ENCODE assay signal across 8 mouse cellular contexts in the genomic region with DNA sequence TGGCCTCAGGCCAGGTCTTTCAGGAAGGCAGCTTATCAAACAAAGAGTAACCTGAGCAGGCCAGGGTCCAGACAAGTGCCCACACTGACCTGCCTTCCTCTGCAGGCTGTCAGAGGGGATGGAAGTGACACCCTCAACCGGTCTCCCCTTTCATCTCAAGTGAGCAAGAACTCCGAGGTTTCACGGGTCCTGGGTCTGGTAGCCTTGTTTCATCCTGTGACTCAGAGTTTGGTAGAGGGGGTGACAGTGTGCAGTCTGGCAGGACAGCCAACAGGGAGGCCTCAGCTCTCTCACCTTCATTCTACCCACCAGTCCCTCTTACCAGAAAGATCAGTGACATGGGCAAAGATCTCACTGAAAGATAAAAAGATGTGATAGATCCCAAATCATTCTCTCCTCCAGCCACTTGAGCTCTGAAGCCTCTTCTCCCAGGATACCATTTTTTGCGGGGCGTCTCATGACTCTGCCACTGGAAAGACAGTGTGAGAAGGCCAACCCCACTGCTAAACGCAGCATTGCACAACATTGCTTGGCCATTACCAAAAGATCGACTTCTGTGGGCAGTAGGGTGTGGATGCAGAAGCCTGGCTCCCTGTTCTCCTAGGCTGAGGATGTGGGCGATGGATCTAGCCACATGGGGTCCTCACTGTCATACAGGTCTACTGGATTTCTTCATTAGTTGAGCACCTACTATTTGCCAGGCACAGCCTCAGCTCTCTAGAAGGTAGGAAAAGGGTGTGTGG. TPM values are rescaled to one million over a fixed set of nuclear protein-coding genes. Genes with fewer than 3 reads are reported as not detected.
DNase-seq lines count a peak whose midpoint lies in the region; ATAC-seq lines count a peak whose summit lies in the region.

Maff (plus strand) TSS at position 571 of the 743 bp plus-strand sequence.

- peaks cover 19% of the 10 kb centered on the region for H3K4me1 ChIP-seq in heart, embryonic 12.5 days (replicated peaks)
- peaks cover 14% of the 10 kb centered on the region for H3K4me1 ChIP-seq in hindbrain, embryonic 13.5 days (replicated peaks)
- H3K4me1 ChIP-seq in midbrain, embryonic 15.5 days = peaks cover 8% of the 10 kb centered on the region

- H3K27me3 ChIP-seq in heart, embryonic 12.5 days (replicated peaks) = no peaks in the 10 kb centered on the region
- H3K27me3 ChIP-seq in hindbrain, embryonic 13.5 days = peaks cover 33% of the 10 kb centered on the region
- peaks cover 15% of the 10 kb centered on the region; the same call in 1 of the 2 replicates for H3K27me3 ChIP-seq in midbrain, embryonic 15.5 days (replicated peaks)

- peak within 1 kb of the TSS; percentile 94 for H3K27ac ChIP-seq in heart, embryonic 12.5 days (ENCODE audit: poor library complexity, severe bottlenecking)
- peak within 1 kb of the TSS; percentile 82 for H3K27ac ChIP-seq in hindbrain, embryonic 13.5 days
- peak within 1 kb of the TSS; percentile 68 for H3K27ac ChIP-seq in midbrain, embryonic 15.5 days

- ATAC-seq in heart, embryonic 12.5 days (ENCODE audit: insufficient number of reproducible peaks, low FRiP score) = no peak
- no peak for ATAC-seq in hindbrain, embryonic 13.5 days (ENCODE audit: low FRiP score)
- no peak for ATAC-seq in midbrain, embryonic 15.5 days (replicated peaks)
- no peak for ATAC-seq in inflammation-experienced regulatory T-cells, adult 6 months

- peak within 1 kb of the TSS; percentile 82 for H3K4me2 ChIP-seq in heart, embryonic 12.5 days
- peak within 1 kb of the TSS; percentile 94 for H3K4me2 ChIP-seq in hindbrain, embryonic 13.5 days
- H3K4me2 ChIP-seq in midbrain, embryonic 15.5 days = peak within 1 kb of the TSS; percentile 96

- H3K9ac ChIP-seq in heart, embryonic 12.5 days = peak within 1 kb of the TSS; percentile 83
- H3K9ac ChIP-seq in hindbrain, embryonic 13.5 days = peak within 1 kb of the TSS; percentile 82
- H3K9ac ChIP-seq in midbrain, embryonic 15.5 days = peak within 1 kb of the TSS; percentile 53

- 48% methylated on average over 8 of the region's 8 CpGs for WGBS in heart, embryonic 12.5 days
- 53% methylated on average over 8 of the region's 8 CpGs for WGBS in hindbrain, embryonic 13.5 days
- 45% methylated on average over 8 of the region's 8 CpGs for WGBS in midbrain, embryonic 15.5 days

- no peaks in the 10 kb centered on the region for H3K36me3 ChIP-seq in heart, embryonic 12.5 days
- H3K36me3 ChIP-seq in hindbrain, embryonic 13.5 days = no peaks in the 10 kb centered on the region
- H3K36me3 ChIP-seq in midbrain, embryonic 15.5 days (replicated peaks) = no peaks in the 10 kb centered on the region

- peak within 1 kb of the TSS; percentile 66 for H3K4me3 ChIP-seq in heart, embryonic 12.5 days
- H3K4me3 ChIP-seq in hindbrain, embryonic 13.5 days = peak within 1 kb of the TSS; percentile 75
- H3K4me3 ChIP-seq in midbrain, embryonic 15.5 days = peak within 1 kb of the TSS; percentile 61

- 0 out of 2 replicates have a peak, but pooled peaks cover 4% of the 10 kb centered on the region for H3K9me3 ChIP-seq in heart, embryonic 12.5 days (replicated peaks)
- no peaks in the 10 kb centered on the region for H3K9me3 ChIP-seq in hindbrain, embryonic 13.5 days
- H3K9me3 ChIP-seq in midbrain, embryonic 15.5 days = no peaks in the 10 kb centered on the region

- DNase-seq in heart, adult 9 months (ENCODE audit: low spot score in 2 of 2) = no peak
- peak; percentile 65 for DNase-seq in NIH3T3 (ENCODE audit: low read depth)
- DNase-seq in urinary bladder, postnatal 25 days (ENCODE audit: low spot score) = no peak
- no peak for DNase-seq in layer of hippocampus, adult 11-12 months (ENCODE audit: low spot score)

RNA-seq across cellular contexts. Expression of gene Maff, which starts in this region (rescaled TPM):
- 1.9 and 2.6 TPM in 2 replicates for polyA plus RNA-seq in heart, embryonic 12.5 days (2016; fragmentation: Nextera tagmentation; extraction: Ambion mirVana)
- polyA plus RNA-seq in hindbrain, embryonic 13.5 days (2015; fragmentation: Nextera tagmentation; extraction: Ambion mirVana) = 0.83 and 0.84 TPM in 2 replicates
- 0.80 and 1.0 TPM in 2 replicates for polyA plus RNA-seq in midbrain, embryonic 15.5 days (2015; fragmentation: Nextera tagmentation; extraction: Ambion mirVana)
- polyA plus RNA-seq in inflammation-experienced regulatory T-cells, adult 6 months (2017; shearing (Covaris generic)) = 1 to 10 TPM in 2 of 3 experiments, under 1 TPM in 1; 0.84 to 5.5 (median 1.5) TPM
